In the genomic region with DNA sequence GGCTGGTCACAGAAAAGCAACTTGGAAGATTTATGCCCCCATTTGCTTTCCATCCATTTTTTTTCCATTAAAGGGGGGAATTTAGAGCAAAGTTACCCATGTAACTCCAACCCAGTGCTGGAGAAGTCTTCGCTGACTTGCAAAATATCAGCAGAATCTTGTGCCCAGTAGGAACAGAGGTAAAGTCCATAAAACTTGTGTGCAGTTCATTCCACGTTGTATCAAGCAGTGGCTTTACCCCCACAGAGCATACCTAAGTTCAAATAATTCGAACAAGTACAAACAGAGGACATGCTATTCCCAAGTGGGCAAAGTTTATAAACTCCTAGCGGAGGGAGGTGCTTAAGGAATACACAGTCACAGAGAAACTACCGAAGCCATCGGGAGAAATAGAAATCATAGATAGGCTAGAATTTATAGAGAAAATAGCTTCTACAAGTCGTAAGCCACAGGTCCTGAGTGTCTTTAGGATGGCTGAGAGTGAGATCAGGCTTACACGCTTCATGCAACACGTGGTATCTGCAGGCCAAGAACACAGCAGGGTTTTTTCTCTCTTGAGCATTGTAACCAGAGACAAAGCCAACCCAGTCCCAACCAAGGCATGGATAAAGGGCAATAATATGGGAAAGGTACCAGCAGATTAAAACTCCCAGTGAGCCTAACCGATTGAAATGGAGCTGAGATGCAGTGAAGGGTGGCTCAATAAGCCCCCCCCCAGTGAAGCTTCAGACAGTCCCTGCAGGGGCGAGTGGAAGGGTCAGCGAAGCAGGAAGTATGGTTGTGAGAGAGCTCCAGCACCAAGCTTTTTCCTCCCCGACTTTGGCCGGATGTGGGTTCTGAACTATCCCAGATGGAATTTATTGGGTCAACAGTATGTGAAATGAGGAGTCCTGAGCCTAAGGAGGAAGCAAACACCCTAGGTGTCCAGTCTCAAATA, we compare ENCODE assay signal across 9 mouse cellular contexts.
DNase-seq lines count a peak whose midpoint lies in the region; ATAC-seq and TF ChIP-seq lines count a peak whose summit lies in the region.
"Had no signal": no experiment of that assay in that cellular context is flagged by ENCODE, and none has a peak within 500 bp of the region (broad histone marks: within the 10 kb centered on the region; RNA-seq: fewer than 3 reads in every experiment).

No protein-coding gene starts in this region.

- no peaks in the 10 kb centered on the region for H3K36me3 ChIP-seq in heart, embryonic 11.5 days (ENCODE audit: control insufficient read depth, insufficient read depth, low read length)
- H3K36me3 ChIP-seq in embryonic facial prominence, embryonic 10.5 days (replicated peaks) = no peaks in the 10 kb centered on the region
- no peaks in the 10 kb centered on the region for H3K36me3 ChIP-seq in kidney, embryonic 16.5 days (ENCODE audit: insufficient read depth, low read length)
- H3K36me3 ChIP-seq: neural tube, embryonic 12.5 days had no signal

- H3K9me3 ChIP-seq in heart, embryonic 11.5 days (replicated peaks; ENCODE audit: control insufficient read depth, low read length) = no peaks in the 10 kb centered on the region
- H3K9me3 ChIP-seq in embryonic facial prominence, embryonic 10.5 days = no peaks in the 10 kb centered on the region
- H3K9me3 ChIP-seq in kidney, embryonic 16.5 days (ENCODE audit: low read length) = no peaks in the 10 kb centered on the region
- H3K9me3 ChIP-seq: neural tube, embryonic 12.5 days had no signal

- H3K4me1 ChIP-seq in heart, embryonic 11.5 days (ENCODE audit: control insufficient read depth, insufficient read depth, low read length) = peaks cover 9% of the 10 kb centered on the region
- peaks cover 18% of the 10 kb centered on the region for H3K4me1 ChIP-seq in embryonic facial prominence, embryonic 10.5 days
- H3K4me1 ChIP-seq in kidney, embryonic 16.5 days (ENCODE audit: insufficient read depth, low read length) = peaks cover 19% of the 10 kb centered on the region

- no peak overlapping the region for H3K9ac ChIP-seq in heart, embryonic 11.5 days (ENCODE audit: low read depth, low read length)
- no peak overlapping the region for H3K9ac ChIP-seq in kidney, embryonic 16.5 days (replicated peaks; ENCODE audit: low read length)
- H3K9ac ChIP-seq: neural tube, embryonic 12.5 days had no signal

- intact Hi-C loops in left cerebral cortex, adult 2 months (cut with DNase I) = no loop called here

- H3K27me3 ChIP-seq in heart, embryonic 11.5 days (ENCODE audit: control insufficient read depth, insufficient read depth, low read length) = no peaks in the 10 kb centered on the region
- no peaks in the 10 kb centered on the region for H3K27me3 ChIP-seq in embryonic facial prominence, embryonic 10.5 days (replicated peaks; ENCODE audit: low read depth, poor library complexity, severe bottlenecking)
- H3K27me3 ChIP-seq in kidney, embryonic 16.5 days (ENCODE audit: insufficient read depth, low read length) = no peaks in the 10 kb centered on the region
- H3K27me3 ChIP-seq: neural tube, embryonic 12.5 days had no signal

- no peak for DNase-seq in heart, postnatal 4 days
- DNase-seq in 3134 (ENCODE audit: extremely low read depth, insufficient read length, low spot score) = peak; percentile 77
- DNase-seq in embryonic facial prominence, embryonic 10.5 days (ENCODE audit: low spot score) = peak; percentile 15
- no peak for DNase-seq in natural killer cell, adult 2 months (ENCODE audit: low spot score in 2 of 2)
- no peak for DNase-seq in right cerebral cortex, postnatal 14 days
- DNase-seq in left cerebral cortex, adult 2 months (ENCODE audit: extremely low spot score in 1 of 2, low spot score in 2 of 2) = no peak

- no peak for ATAC-seq in heart, embryonic 11.5 days (replicated peaks; ENCODE audit: insufficient number of reproducible peaks, low FRiP score, low TSS enrichment)
- peak; percentile 62 for ATAC-seq in kidney, embryonic 16.5 days (ENCODE audit: low FRiP score, low TSS enrichment)

- H3K27ac ChIP-seq in heart, embryonic 11.5 days (ENCODE audit: low read depth, low read length) = peak overlapping the region; percentile 35; the same call in 1 of the 2 replicates
- peak overlapping the region; percentile 70 for H3K27ac ChIP-seq in embryonic facial prominence, embryonic 10.5 days (replicated peaks)
- peak overlapping the region; percentile 56 for H3K27ac ChIP-seq in kidney, embryonic 16.5 days (ENCODE audit: low read length)
- H3K27ac ChIP-seq in left cerebral cortex, adult 2 months = no peak overlapping the region
- H3K27ac ChIP-seq: neural tube, embryonic 12.5 days had no signal

- H3K4me2 ChIP-seq in heart, embryonic 11.5 days = no peak overlapping the region
- H3K4me2 ChIP-seq in kidney, embryonic 16.5 days (replicated peaks; ENCODE audit: low read depth, low read length) = no peak overlapping the region
- H3K4me2 ChIP-seq: neural tube, embryonic 12.5 days had no signal

- 81% methylated on average over 14 of the region's 14 CpGs for WGBS in heart, embryonic 11.5 days (ENCODE audit: insufficient replicate concordance)
- 67% methylated on average over 14 of the region's 14 CpGs for WGBS in embryonic facial prominence, embryonic 10.5 days
- WGBS in kidney, embryonic 16.5 days = 49% methylated on average over 14 of the region's 14 CpGs

- no peak for TF ChIP-seq CTCF in left cerebral cortex, adult 2 months (IDR thresholded peaks at IDR 0.05)

- H3K4me3 ChIP-seq in heart, embryonic 11.5 days (ENCODE audit: low read depth, low read length) = no peak overlapping the region
- H3K4me3 ChIP-seq in embryonic facial prominence, embryonic 10.5 days = no peak overlapping the region
- no peak overlapping the region for H3K4me3 ChIP-seq in kidney, embryonic 16.5 days (ENCODE audit: low read length)
- H3K4me3 ChIP-seq in left cerebral cortex, adult 2 months = no peak overlapping the region
- H3K4me3 ChIP-seq: neural tube, embryonic 12.5 days had no signal

Comparison
In these comparisons a context has a peak if more than half of its experiments do, and no peak if none do; other contexts are left out.
1. DNase-seq: peak in 3134 (single experiment) and embryonic facial prominence, embryonic 10.5 days (single experiment); none in heart, postnatal 4 days (single experiment), natural killer cell, adult 2 months (0 of 2), right cerebral cortex, postnatal 14 days (single experiment) and left cerebral cortex, adult 2 months (0 of 2).